Mouse (Mus musculus) intestine, embryonic 14.5 days (tissue): Measurements from ENCODE around the gene Asb2. TPM values are rescaled to one million over a fixed set of nuclear protein-coding genes. Genes with fewer than 3 reads are reported as not detected.
A peak's percentile ranks its signal among the peaks of the same experiment; 100 is the strongest.

ENCODE experiments used
- ATAC-seq: fragments of 200-750 bp; cut with Nextera tagmentation; replicated peaks from 2 replicates; pipeline ENCODE4 v1.8.0; 2017; ENCODE audit warnings: low read depth, moderate number of reproducible peaks, moderate TSS enrichment, moderate library complexity; ENCODE audit not compliant: low FRiP score, low TSS enrichment
- DNase-seq: peaks from one replicate; pipeline ENCODE4 v3.0.0-alpha.2; 2018; ENCODE audit warnings: low spot score
- H3K27ac ChIP-seq: fragments of 300-500 bp; sonication (generic); 2 replicates; pipeline ENCODE4 v1.5.1; 2014; ENCODE audit warnings: low read depth, mild to moderate bottlenecking, control low read depth
- H3K27me3 ChIP-seq: fragments of 300-500 bp; sonication (generic); replicated peaks from 2 replicates; pipeline ENCODE4 v1.6.1; 2014; ENCODE audit warnings: low read length, control low read depth; ENCODE audit not compliant: control insufficient read depth, insufficient read depth
- H3K36me3 ChIP-seq: fragments of 300-500 bp; sonication (generic); 2 replicates; pipeline ENCODE4 v1.6.1; 2014; ENCODE audit warnings: low read length, control low read depth; ENCODE audit not compliant: control insufficient read depth, insufficient read depth
- H3K4me1 ChIP-seq: fragments of 300-500 bp; sonication (generic); replicated peaks from 2 replicates; pipeline ENCODE4 v1.6.1; 2014; ENCODE audit warnings: low read length, control low read depth, mixed read lengths; ENCODE audit not compliant: control insufficient read depth, insufficient read depth
- H3K4me2 ChIP-seq: fragments of 300-500 bp; sonication (generic); 2 replicates; pipeline ENCODE4 v1.6.1; 2014; ENCODE audit warnings: low read length
- H3K4me3 ChIP-seq: fragments of 300-500 bp; sonication (generic); 2 replicates; pipeline ENCODE4 v1.5.1; 2014; ENCODE audit warnings: low read depth, low read length, control low read depth, mixed read lengths
- H3K9ac ChIP-seq: fragments of 300-500 bp; sonication (generic); 2 replicates; pipeline ENCODE4 v1.6.1; 2014; ENCODE audit warnings: mild to moderate bottlenecking, low read length
- H3K9me3 ChIP-seq: fragments of 300-500 bp; sonication (generic); 2 replicates; pipeline ENCODE4 v1.6.1; 2016; ENCODE audit warnings: low read length, control low read depth; ENCODE audit not compliant: control insufficient read depth
- WGBS: fragments of 180-500 bp; shearing (Covaris S2); extraction: QIAGEN DNeasy Blood & Tissue Kit; methylation state at CpG from one replicate; pipeline ENCODE4 v1.1.7; 2014; 5-methylcytosine and 5-hydroxymethylcytosine counted together
- polyA plus RNA-seq: library from polyadenylated mRNA; unstranded; fragments of >200 nt; fragmentation: Nextera tagmentation; extraction: Ambion mirVana; gene quantifications from 2 replicates; pipeline ENCODE4 v1.2.1, GENCODE M21; 2014

Asb2 gene
- polyA plus RNA-seq, 1 experiment from 2014 or later = 24.1 TPM

- DNase-seq (no peak), ATAC-seq (no peak)
- Histone ChIP-seq H3K9ac (no peak overlapping the region), H3K27ac (no peak overlapping the region), H3K36me3 (no peaks in the 10 kb centered on the region), H3K27me3 (no peaks in the 10 kb centered on the region), H3K4me2 (no peak overlapping the region), H3K4me1 (0 out of 2 replicates have a peak, but pooled peaks cover 3% of the 10 kb centered on the region), H3K4me3 (no peak overlapping the region), H3K9me3 (no peaks in the 10 kb centered on the region)
- WGBS = 24% methylated on average over 2 of the region's 2 CpGs
Measured at GRCm38 (mm10) chr12:103306224-103306623, 49.6 kb downstream of the Asb2 start.

- DNase-seq = no peak
- ATAC-seq = no peak
- H3K4me2 ChIP-seq = no peak overlapping the region
- H3K4me1 ChIP-seq = 0 out of 2 replicates have a peak, but pooled peaks cover 3% of the 10 kb centered on the region
- H3K36me3 ChIP-seq = no peaks in the 10 kb centered on the region
- H3K27ac ChIP-seq = no peak overlapping the region
- 0 out of 2 replicates have a peak, but pooled peaks cover 4% of the 10 kb centered on the region for H3K27me3 ChIP-seq
- H3K9ac ChIP-seq = no peak overlapping the region
- H3K9me3 ChIP-seq = no peaks in the 10 kb centered on the region
- 70% methylated on average over 1 of the region's 1 CpGs for WGBS
- H3K4me3 ChIP-seq = no peak overlapping the region
Measured at GRCm38 (mm10) chr12:103302960-103303359, 52.8 kb downstream of the Asb2 start.

DNA sequence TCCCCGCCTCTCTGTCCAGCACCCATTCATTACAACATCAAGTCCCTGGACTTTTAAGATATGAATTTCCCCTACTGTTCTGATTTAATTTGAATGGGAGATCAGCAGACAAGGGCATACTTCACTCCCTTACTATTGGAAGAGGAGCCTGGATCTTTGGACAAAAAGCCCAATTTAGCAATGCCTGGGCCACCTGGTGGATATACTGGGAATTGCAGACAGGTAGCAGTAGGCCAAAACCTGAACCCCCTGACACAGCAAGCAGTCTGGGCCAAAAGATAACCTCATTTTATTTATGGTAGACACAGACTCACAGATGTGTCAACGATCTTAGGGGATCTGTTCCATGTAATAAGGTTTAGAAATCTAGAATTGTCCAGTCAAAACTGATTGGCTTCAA, 54.2 kb downstream of the Asb2 start:
- Histone ChIP-seq H3K27me3 (0 out of 2 replicates have a peak, but pooled peaks cover 4% of the 10 kb centered on the region), H3K27ac (no peak overlapping the region), H3K9me3 (no peaks in the 10 kb centered on the region), H3K4me1 (0 out of 2 replicates have a peak, but pooled peaks cover 3% of the 10 kb centered on the region), H3K4me2 (no peak overlapping the region), H3K36me3 (no peaks in the 10 kb centered on the region), H3K9ac (no peak overlapping the region), H3K4me3 (no peak overlapping the region)
- ATAC-seq (no peak), DNase-seq (peak; percentile 79)
- WGBS = 54% methylated on average over 2 of the region's 2 CpGs

GRCm38 (mm10) chr12:103300493-103300892, 55.3 kb downstream of the Asb2 start:
- Histone ChIP-seq H3K4me3 (no peak overlapping the region), H3K27me3 (0 out of 2 replicates have a peak, but pooled peaks cover 4% of the 10 kb centered on the region), H3K36me3 (no peaks in the 10 kb centered on the region), H3K9ac (no peak overlapping the region), H3K27ac (no peak overlapping the region), H3K9me3 (no peaks in the 10 kb centered on the region), H3K4me2 (no peak overlapping the region), H3K4me1 (0 out of 2 replicates have a peak, but pooled peaks cover 3% of the 10 kb centered on the region)
- 64% methylated on average over 9 of the region's 9 CpGs for WGBS
- ATAC-seq (no peak), DNase-seq (no peak)

DNA sequence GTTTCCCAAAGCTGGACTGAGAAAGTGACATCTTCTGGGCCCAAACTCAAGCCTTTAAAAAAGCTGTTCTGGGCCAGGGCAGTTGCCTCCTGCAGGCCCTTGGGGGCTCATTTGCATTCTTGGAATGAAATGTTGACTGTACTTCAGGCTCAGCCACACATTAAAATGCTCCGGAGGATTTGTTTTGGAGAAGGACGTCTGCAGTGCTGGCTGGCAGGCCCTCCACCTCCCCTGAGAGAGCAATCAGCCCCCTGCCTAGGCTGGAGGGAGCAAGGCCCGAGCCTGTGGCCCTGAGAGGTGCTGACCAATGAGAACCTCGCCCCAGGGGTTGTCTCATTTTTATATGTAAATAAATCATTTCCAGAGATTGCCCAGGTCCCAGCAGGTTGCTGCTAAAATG, 59.5 kb downstream of the Asb2 start:
- Histone ChIP-seq H3K9ac (no peak overlapping the region), H3K9me3 (no peaks in the 10 kb centered on the region), H3K27me3 (0 out of 2 replicates have a peak, but pooled peaks cover 4% of the 10 kb centered on the region), H3K4me2 (no peak overlapping the region), H3K4me3 (no peak overlapping the region), H3K27ac (no peak overlapping the region), H3K4me1 (no peaks in the 10 kb centered on the region), H3K36me3 (no peaks in the 10 kb centered on the region)
- WGBS = 18% methylated on average over 4 of the region's 4 CpGs
- ATAC-seq = no peak
- no peak for DNase-seq

DNA sequence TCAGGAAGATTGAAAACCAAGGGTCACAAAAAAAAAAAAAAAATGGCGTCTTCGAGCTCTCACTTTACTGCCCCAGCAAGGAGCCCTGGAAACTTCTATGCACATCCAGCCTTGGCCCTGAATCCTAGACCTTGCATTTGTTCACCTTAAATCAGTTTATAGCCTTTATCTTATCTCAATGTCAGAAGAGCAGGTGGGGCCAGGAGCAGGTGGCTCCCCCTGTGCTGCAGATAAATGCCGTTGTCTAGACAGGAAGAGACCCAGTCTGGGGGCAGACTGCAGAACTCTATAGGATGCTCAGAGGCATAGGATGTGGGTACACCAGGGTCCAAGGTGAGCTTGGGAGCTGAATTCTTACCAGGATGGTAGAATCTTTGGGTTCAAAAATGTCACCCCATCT, 63.4 kb downstream of the Asb2 start:
- DNase-seq (no peak), ATAC-seq (no peak)
- Histone ChIP-seq H3K27me3 (no peaks in the 10 kb centered on the region), H3K4me3 (no peak overlapping the region), H3K27ac (no peak overlapping the region), H3K4me2 (no peak overlapping the region), H3K9ac (no peak overlapping the region), H3K9me3 (no peaks in the 10 kb centered on the region), H3K36me3 (no peaks in the 10 kb centered on the region), H3K4me1 (no peaks in the 10 kb centered on the region)
- 77% methylated on average over 3 of the region's 3 CpGs for WGBS

- Histone ChIP-seq H3K4me3 (no peak overlapping the region), H3K9ac (no peak overlapping the region), H3K4me1 (no peaks in the 10 kb centered on the region), H3K4me2 (no peak overlapping the region), H3K36me3 (no peaks in the 10 kb centered on the region), H3K27ac (no peak overlapping the region), H3K9me3 (no peaks in the 10 kb centered on the region), H3K27me3 (no peaks in the 10 kb centered on the region)
- 63% methylated on average over 4 of the region's 4 CpGs for WGBS
- DNase-seq = no peak
- ATAC-seq = no peak
Measured at GRCm38 (mm10) chr12:103287276-103287675, 68.5 kb downstream of the Asb2 start.

- Histone ChIP-seq H3K27me3 (no peaks in the 10 kb centered on the region), H3K27ac (no peak overlapping the region), H3K9me3 (peaks cover 1% of the 10 kb centered on the region; the same call in 1 of the 2 replicates), H3K9ac (no peak overlapping the region), H3K4me3 (no peak overlapping the region), H3K4me1 (no peaks in the 10 kb centered on the region), H3K4me2 (no peak overlapping the region), H3K36me3 (no peaks in the 10 kb centered on the region)
- DNase-seq (no peak), ATAC-seq (no peak)
- 90% methylated on average over 3 of the region's 3 CpGs for WGBS
Measured at GRCm38 (mm10) chr12:103283411-103283810, 72.4 kb downstream of the Asb2 start.

DNA sequence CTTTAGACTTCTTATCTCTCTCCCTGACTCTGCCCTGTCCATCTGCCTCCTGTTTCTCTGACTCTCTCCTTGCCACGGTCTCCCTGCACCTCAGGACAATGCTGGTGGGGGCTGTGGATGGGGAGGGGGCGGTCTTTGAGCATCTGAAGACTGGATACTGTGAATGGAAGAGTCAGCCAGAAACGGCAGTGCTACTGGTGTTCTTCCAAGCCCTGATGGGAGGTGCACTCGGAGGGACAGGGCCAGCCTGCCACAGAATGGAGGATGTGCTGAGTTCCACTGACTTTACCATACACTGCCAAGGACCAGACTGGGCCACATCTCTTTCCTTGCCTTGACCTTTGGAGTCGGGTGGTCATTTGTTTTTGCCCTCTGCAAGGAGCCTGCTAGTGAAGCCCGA, 72.9 kb downstream of the Asb2 start:
- Histone ChIP-seq H3K9me3 (peaks cover 6% of the 10 kb centered on the region), H3K27ac (no peak overlapping the region), H3K27me3 (no peaks in the 10 kb centered on the region), H3K4me1 (no peaks in the 10 kb centered on the region), H3K36me3 (no peaks in the 10 kb centered on the region), H3K4me2 (no peak overlapping the region), H3K4me3 (no peak overlapping the region), H3K9ac (no peak overlapping the region)
- ATAC-seq (no peak), DNase-seq (no peak)
- WGBS = 68% methylated on average over 6 of the region's 6 CpGs
